Mouse (Mus musculus): ENCODE results near the gene Hmgb3. TPM values are rescaled to one million over a fixed set of nuclear protein-coding genes. Genes with fewer than 3 reads are reported as not detected.

Gene Hmgb3
- polyA plus RNA-seq, 1 experiment from 2014 or later, result 169 TPM

DNA sequence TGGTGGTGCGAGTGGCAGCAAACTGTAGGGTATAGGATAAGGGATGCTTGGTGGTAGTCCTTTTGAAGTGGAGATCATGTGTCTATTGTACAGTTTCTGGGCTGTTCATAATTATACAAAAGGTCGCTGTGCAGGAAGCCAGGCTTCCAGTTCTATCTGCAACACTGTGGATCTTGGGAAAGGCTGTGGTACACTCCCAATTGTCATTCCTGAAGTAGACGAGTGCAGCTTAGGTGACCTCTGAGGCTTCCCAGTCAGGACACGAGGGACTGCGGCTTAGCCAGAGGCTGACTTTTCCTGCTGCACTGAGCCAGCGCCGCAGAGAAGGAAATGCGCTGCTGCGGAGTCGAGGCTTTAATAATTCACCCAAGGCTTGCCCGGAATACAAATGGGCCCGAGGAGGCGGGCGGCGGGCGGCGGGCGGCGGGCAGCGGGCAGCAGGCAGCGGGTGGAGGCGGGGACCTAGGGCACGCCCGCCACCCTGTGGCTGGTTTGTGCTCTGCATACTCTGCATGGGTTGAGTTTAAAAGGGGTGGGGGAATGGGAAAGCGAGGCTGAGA is 45.4 kb downstream of the Hmgb3 start:
- Histone ChIP-seq H3K27me3 (replicated peaks) (peaks cover 31% of the 10 kb centered on the region), H3K4me3 (peak overlapping the region; percentile 44), H3K4me2 (peak overlapping the region; percentile 69), H3K9me3 (no peaks in the 10 kb centered on the region), H3K4me1 (no peaks in the 10 kb centered on the region), H3K27ac (replicated peaks) (no peak overlapping the region), H3K36me3 (no peaks in the 10 kb centered on the region), H3K9ac (peak overlapping the region; percentile 68)
- WGBS, result 13% methylated on average over 24 of the region's 25 CpGs
- ATAC-seq (ENCODE audit: extremely low read depth, insufficient number of reproducible peaks, low FRiP score, low TSS enrichment), result no peak

Small RNA genes within 50 kb of the gene (microRNA-seq; reads per million reads assigned to microRNA genes)
- gene Gm23945, result not detected

Other genes starting within 250 kb of the Hmgb3 start
- gene Mtmr1, start 191.2 kb upstream of the Hmgb3 start, polyA plus RNA-seq (2015; fragmentation: Nextera tagmentation; extraction: Ambion mirVana), result 8.2 and 9.8 TPM in 2 replicates
- gene Cd99l2, start 63.1 kb upstream of the Hmgb3 start, polyA plus RNA-seq (2015; fragmentation: Nextera tagmentation; extraction: Ambion mirVana), result 30.6 and 32.8 TPM in 2 replicates
- gene Gpr50, start 107.7 kb downstream of the Hmgb3 start, polyA plus RNA-seq (2015; fragmentation: Nextera tagmentation; extraction: Ambion mirVana), result 1.1 and 1.5 TPM in 2 replicates

All from heart, embryonic 13.5 days (tissue).